Mouse (Mus musculus) CH12.LX (cell line): ENCODE data around the gene Arl6ip4. TPM values are rescaled to one million over a fixed set of nuclear protein-coding genes. Genes with fewer than 3 reads are reported as not detected.
A peak's percentile ranks its signal among the peaks of the same experiment; 100 is the strongest.

ENCODE experiments used
- DNase-seq: peaks from one replicate; pipeline ENCODE4 v3.0.0-alpha.2; 2013; ENCODE audit errors: extremely low read depth
- H3K27ac ChIP-seq: 2 replicates; pipeline ENCODE4 v1.5.1; 2012; ENCODE audit warnings: low read depth, mild to moderate bottlenecking, control low read depth, moderate library complexity; ENCODE audit not compliant: insufficient read depth
- H3K27me3 ChIP-seq: replicated peaks from 2 replicates; pipeline ENCODE3; 2012; ENCODE audit warnings: inconsistent platforms
- H3K36me3 ChIP-seq, 2 experiments: replicated peaks in 1 of 2; 2 replicates each; pipeline versions ENCODE3 to v1.6.1; 2012; ENCODE audit warnings: inconsistent platforms in 1 of 2, low read length in 1 of 2, mild to moderate bottlenecking in 1 of 2, mixed read lengths in 1 of 2, moderate library complexity in 1 of 2; ENCODE audit not compliant: control insufficient read depth in 1 of 2, insufficient read depth in 1 of 2
- H3K4me1 ChIP-seq, 2 experiments: 2 replicates each; pipeline ENCODE4 v1.6.1; 2012; ENCODE audit warnings: inconsistent platforms in 1 of 2, moderate library complexity in 1 of 2; ENCODE audit not compliant: insufficient read depth in 2 of 2, control insufficient read depth in 1 of 2
- H3K4me2 ChIP-seq: 2 replicates; pipeline ENCODE4 v1.6.1; 2012; ENCODE audit warnings: low read depth, mild to moderate bottlenecking, control low read depth; ENCODE audit not compliant: poor library complexity, insufficient read depth, severe bottlenecking
- H3K4me3 ChIP-seq, 3 experiments: fragments of 150-350 bp in 1 of 3; sonication (generic) in 1 of 3; replicated peaks in 1 of 3; 2 replicates each; pipeline versions ENCODE3 to v1.5.1; 2011 to 2012; ENCODE audit warnings: low read depth in 2 of 3, low read length in 2 of 3, mild to moderate bottlenecking in 2 of 3, moderate library complexity in 2 of 3, control low read depth in 1 of 3, improper control_type of control experiment in 1 of 3, inconsistent platforms in 1 of 3, mixed read lengths in 1 of 3; ENCODE audit not compliant: poor library complexity in 1 of 3
- H3K79me2 ChIP-seq: replicated peaks from 2 replicates; pipeline ENCODE4 v1.6.1; 2012; ENCODE audit warnings: mild to moderate bottlenecking, moderate library complexity; ENCODE audit not compliant: control insufficient read depth, poor library complexity, insufficient read depth, severe bottlenecking; ENCODE audit errors: extremely low read depth
- H3K9ac ChIP-seq: 2 replicates; pipeline ENCODE4 v1.6.1; 2012; ENCODE audit warnings: low read depth, mild to moderate bottlenecking, control low read depth, moderate library complexity; ENCODE audit not compliant: insufficient read depth
- H3K9me3 ChIP-seq: replicated peaks from 2 replicates; pipeline ENCODE3; 2012; ENCODE audit warnings: low read length, inconsistent platforms, mixed read lengths
- BHLHE40 ChIP-seq: IDR thresholded peaks from 2 replicates; pipeline ENCODE4 v1.6.1; 2011; ENCODE audit warnings: mild to moderate bottlenecking, low read depth, low read length, improper control_type of control experiment
- CHD1 ChIP-seq: IDR thresholded peaks from 2 replicates; pipeline ENCODE4 v1.6.1; 2012; ENCODE audit warnings: low read depth, low read length, improper control_type of control experiment, inconsistent platforms
- CHD2 ChIP-seq: IDR thresholded peaks from 2 replicates; pipeline ENCODE4 v1.6.1; 2011; ENCODE audit warnings: low read length, improper control_type of control experiment
- CTCF ChIP-seq, 2 experiments: IDR thresholded peaks in 1 of 2; conservative IDR thresholded peaks in 1 of 2; 2 replicates each; pipeline ENCODE4 v1.5.1; 2011 to 2012; ENCODE audit warnings: low read depth in 2 of 2, low read length in 2 of 2, improper control_type of control experiment in 1 of 2, inconsistent platforms in 1 of 2, mild to moderate bottlenecking in 1 of 2, moderate library complexity in 1 of 2
- ELF1 ChIP-seq: IDR thresholded peaks from 2 replicates; pipeline ENCODE4 v1.6.1; 2014; ENCODE audit warnings: low read depth, mild to moderate bottlenecking, inconsistent platforms, low read length, improper control_type of control experiment
- EP300 ChIP-seq: IDR thresholded peaks from 2 replicates; pipeline ENCODE4 v1.6.1; 2011; ENCODE audit warnings: low read length, improper control_type of control experiment
- GABPA ChIP-seq: IDR thresholded peaks from 2 replicates; pipeline ENCODE4 v1.6.1; 2012; ENCODE audit warnings: low read depth, low read length, improper control_type of control experiment, inconsistent platforms; ENCODE audit not compliant: insufficient replicate concordance
- JUN ChIP-seq: IDR thresholded peaks from 2 replicates; pipeline ENCODE4 v1.6.1; 2011; ENCODE audit warnings: low read depth, mild to moderate bottlenecking, low read length, improper control_type of control experiment, moderate library complexity; ENCODE audit not compliant: insufficient read depth
- JUND ChIP-seq: conservative IDR thresholded peaks from 2 replicates; pipeline ENCODE4 v1.6.1; 2011; ENCODE audit warnings: low read depth, low read length, improper control_type of control experiment
- KAT2A ChIP-seq: IDR thresholded peaks from 2 replicates; pipeline ENCODE4 v1.6.1; 2012; ENCODE audit warnings: low read length, improper control_type of control experiment, inconsistent platforms; ENCODE audit not compliant: insufficient replicate concordance
- MAFK ChIP-seq: IDR thresholded peaks from 2 replicates; pipeline ENCODE4 v1.6.1; 2011; ENCODE audit warnings: low read length, improper control_type of control experiment; ENCODE audit not compliant: insufficient replicate concordance
- MYC ChIP-seq: IDR thresholded peaks from 2 replicates; pipeline ENCODE4 v1.6.1; 2011; ENCODE audit warnings: low read depth, mild to moderate bottlenecking, improper control_type of control experiment, low read length
- NRF1 ChIP-seq: IDR thresholded peaks from 2 replicates; pipeline ENCODE4 v1.6.1; 2014; ENCODE audit warnings: low read depth, mild to moderate bottlenecking, inconsistent platforms, low read length, improper control_type of control experiment, moderate library complexity
- POLR2A ChIP-seq: IDR thresholded peaks from 2 replicates; pipeline ENCODE4 v1.6.1; 2011; ENCODE audit warnings: low read depth, mild to moderate bottlenecking, improper control_type of control experiment, low read length
- POLR2AphosphoS2 ChIP-seq: IDR thresholded peaks from 2 replicates; pipeline ENCODE4 v1.6.1; 2011; ENCODE audit warnings: low read depth, low read length, improper control_type of control experiment
- RAD21 ChIP-seq: IDR thresholded peaks from 2 replicates; pipeline ENCODE4 v1.6.1; 2011; ENCODE audit warnings: low read depth, mild to moderate bottlenecking, low read length, improper control_type of control experiment, moderate library complexity
- SMC3 ChIP-seq: IDR thresholded peaks from 2 replicates; pipeline ENCODE4 v1.6.1; 2011; ENCODE audit warnings: low read depth, low read length, improper control_type of control experiment
- UBTF ChIP-seq: IDR thresholded peaks from 2 replicates; pipeline ENCODE4 v1.6.1; 2012; ENCODE audit warnings: low read depth, mild to moderate bottlenecking, inconsistent platforms, low read length, improper control_type of control experiment, moderate library complexity
- USF1 ChIP-seq: IDR thresholded peaks from 2 replicates; pipeline ENCODE4 v1.6.1; 2014; ENCODE audit warnings: low read depth, mild to moderate bottlenecking, inconsistent platforms, low read length, improper control_type of control experiment
- ZC3H11A ChIP-seq: IDR thresholded peaks from 2 replicates; pipeline ENCODE4 v1.6.1; 2012; ENCODE audit warnings: low read depth, mild to moderate bottlenecking, inconsistent platforms, low read length, improper control_type of control experiment
- ZMIZ1 ChIP-seq: IDR thresholded peaks from 2 replicates; pipeline ENCODE4 v1.6.1; 2012; ENCODE audit warnings: low read depth, mild to moderate bottlenecking, inconsistent platforms, low read length, improper control_type of control experiment
- ZNF384 ChIP-seq: IDR thresholded peaks from 2 replicates; pipeline ENCODE4 v1.6.1; 2012; ENCODE audit warnings: low read depth, low read length, improper control_type of control experiment, inconsistent platforms
- dilution Hi-C: fragments of 300-500 bp; cut with MboI; formaldehyde crosslinking; loops from 2 replicates; pipeline ENCODE4 v1.14.3; 2020; ENCODE audit warnings: low sequenced_read_pairs; ENCODE audit not compliant: extremely low pct_unique_long_range_greater_than_20kb, extremely low pct_ligation_motif_present
- in situ Hi-C: fragments of 300-500 bp; cut with MboI; formaldehyde crosslinking; loops from 3 replicates; pipeline ENCODE4 v1.14.3; 2019; ENCODE audit warnings: low sequenced_read_pairs, low pct_ligation_motif_present, low pct_unique_long_range_greater_than_20kb, mixed read lengths
- polyA plus RNA-seq: library from polyadenylated mRNA; unstranded; fragments of >175 nt; gene quantifications from 2 replicates; pipeline ENCODE4 v1.2.1, GENCODE M21; 2012; ENCODE audit warnings: low read depth; ENCODE audit not compliant: insufficient read length
- total RNA-seq, 2 experiments: library from RNA; depleted of rRNA; stranded (reverse); fragments of 300-350 nt in 1 of 2; fragments of >200 nt in 1 of 2; gene quantifications; 2 replicates each; pipeline ENCODE4 v1.2.3; 2012 to 2014

The Arl6ip4 gene
- total and polyA plus RNA-seq, 3 experiments: 37.2 to 130 (median 63.2) TPM

DNA sequence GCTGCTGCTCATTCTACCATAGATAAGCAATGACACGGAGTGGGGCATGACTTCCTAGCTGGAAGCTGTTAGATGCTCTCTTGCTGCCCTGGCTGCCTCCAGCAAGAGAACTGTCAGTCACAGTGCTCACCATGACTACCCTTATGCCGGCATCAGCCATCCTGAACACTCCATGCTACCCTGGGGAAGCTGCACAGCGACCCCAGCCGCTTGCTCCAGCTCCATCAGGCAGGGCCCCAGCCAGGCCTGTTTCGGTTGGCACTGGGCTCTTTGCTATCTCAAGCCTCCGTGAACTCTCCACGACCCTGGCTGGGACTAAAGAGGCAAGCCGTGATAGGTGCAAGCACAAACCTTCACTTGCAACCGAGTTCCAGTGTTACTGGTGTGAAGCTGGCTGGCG lies 45.9 kb downstream of the Arl6ip4 start:
- H3K36me3 ChIP-seq: peaks cover 0 to 4% of the 10 kb centered on the region in 2 experiments
- in situ Hi-C loops: loop anchor here (5.0 kb wide), 1 partner anchor 115 kb away; no protein-coding TSS in a partner anchor
- dilution Hi-C loops: no loop called here
- H3K9ac ChIP-seq: no peak overlapping the region
- no peaks in the 10 kb centered on the region for H3K27me3 ChIP-seq
- no peaks in the 10 kb centered on the region; a peak in 2 of 4 replicates for H3K4me1 ChIP-seq
- H3K79me2 ChIP-seq: no peaks in the 10 kb centered on the region
- H3K9me3 ChIP-seq: no peaks in the 10 kb centered on the region
- no peak overlapping the region for H3K4me3 ChIP-seq
- H3K4me2 ChIP-seq: no peak overlapping the region
- no peak for TF ChIP-seq JUND
- TF ChIP-seq EP300: no peak
- no peak for TF ChIP-seq ZC3H11A
- no peak for TF ChIP-seq ELF1
- TF ChIP-seq JUN: no peak
- no peak for TF ChIP-seq POLR2AphosphoS2
- TF ChIP-seq BHLHE40: no peak
- no peak for TF ChIP-seq SMC3
- no peak for TF ChIP-seq MYC
- TF ChIP-seq CHD2: no peak
- no peak for TF ChIP-seq KAT2A
- TF ChIP-seq ZNF384: no peak
- TF ChIP-seq NRF1: no peak
- no peak for TF ChIP-seq CHD1
- no peak for TF ChIP-seq MAFK
- TF ChIP-seq USF1: no peak
- TF ChIP-seq GABPA: no peak
- TF ChIP-seq UBTF: no peak
- no peak for TF ChIP-seq POLR2A
- TF ChIP-seq, all 38 proteins: peak for 0
- no peak overlapping the region for H3K27ac ChIP-seq
- no peak for DNase-seq

DNA sequence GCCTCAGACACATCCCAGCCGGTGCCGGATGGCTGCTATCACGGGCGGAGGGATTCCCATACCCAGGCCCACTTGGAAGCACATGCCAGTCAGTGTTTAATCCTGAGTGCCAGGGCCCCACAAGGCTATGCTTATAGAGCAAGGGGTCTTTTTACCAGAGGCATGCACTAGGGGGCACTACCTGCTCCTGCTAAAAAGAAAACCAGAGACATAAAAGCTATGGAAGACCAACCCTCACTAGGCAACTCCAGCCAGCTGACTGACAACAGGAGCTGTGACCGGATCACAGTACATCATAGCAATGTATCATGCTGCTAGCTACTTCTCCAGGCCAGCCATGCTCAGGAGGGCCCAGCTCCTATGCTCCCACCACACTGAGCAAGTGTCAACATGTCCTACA lies 46.7 kb downstream of the Arl6ip4 start:
- H3K27me3 ChIP-seq: no peaks in the 10 kb centered on the region
- no peak overlapping the region for H3K4me3 ChIP-seq
- peaks cover 0 to 4% of the 10 kb centered on the region in 2 experiments for H3K36me3 ChIP-seq
- dilution Hi-C loops: no loop called here
- no peaks in the 10 kb centered on the region for H3K9me3 ChIP-seq
- in situ Hi-C loops: loop anchor here (5.0 kb wide), 1 partner anchor 115 kb away; no protein-coding TSS in a partner anchor
- H3K9ac ChIP-seq: no peak overlapping the region
- no peaks in the 10 kb centered on the region; a peak in 2 of 4 replicates for H3K4me1 ChIP-seq
- H3K4me2 ChIP-seq: no peak overlapping the region
- no peaks in the 10 kb centered on the region for H3K79me2 ChIP-seq
- DNase-seq: peak; percentile 62
- TF ChIP-seq NRF1: no peak
- TF ChIP-seq RAD21: peak; percentile 87
- TF ChIP-seq ZC3H11A: peak; percentile 23; the same call in 1 of the 2 replicates
- TF ChIP-seq SMC3: peak; percentile 81
- no peak for TF ChIP-seq ZMIZ1
- peak; percentile 58 to 82 for TF ChIP-seq CTCF (conservative IDR thresholded peaks at IDR 0.05 in 1 of 2, IDR thresholded peaks at IDR 0.05 in 1 of 2; ENCODE audit: low read depth in 2 of 2, low read length in 2 of 2)
- H3K27ac ChIP-seq: no peak overlapping the region
